Mouse (Mus musculus) ES-E14 (cell line): ENCODE data around the gene Ccdc9.

Source experiments
- CHD2 ChIP-seq: IDR thresholded peaks from 2 replicates; pipeline ENCODE4 v1.6.1; 2014; ENCODE audit warnings: mild to moderate bottlenecking, low read depth, low read length, inconsistent platforms
- HCFC1 ChIP-seq: IDR thresholded peaks from 2 replicates; pipeline ENCODE4 v1.6.1; 2012; ENCODE audit warnings: low read length, inconsistent platforms, borderline replicate concordance; ENCODE audit not compliant: insufficient read depth
- ZC3H11A ChIP-seq: IDR thresholded peaks from 2 replicates; pipeline ENCODE4 v1.6.1; 2012; ENCODE audit warnings: low read depth, mild to moderate bottlenecking, inconsistent platforms, low read length, borderline replicate concordance
- ZNF384 ChIP-seq: IDR thresholded peaks from 2 replicates; pipeline ENCODE4 v1.6.1; 2012; ENCODE audit warnings: low read depth, low read length, inconsistent platforms

DNA sequence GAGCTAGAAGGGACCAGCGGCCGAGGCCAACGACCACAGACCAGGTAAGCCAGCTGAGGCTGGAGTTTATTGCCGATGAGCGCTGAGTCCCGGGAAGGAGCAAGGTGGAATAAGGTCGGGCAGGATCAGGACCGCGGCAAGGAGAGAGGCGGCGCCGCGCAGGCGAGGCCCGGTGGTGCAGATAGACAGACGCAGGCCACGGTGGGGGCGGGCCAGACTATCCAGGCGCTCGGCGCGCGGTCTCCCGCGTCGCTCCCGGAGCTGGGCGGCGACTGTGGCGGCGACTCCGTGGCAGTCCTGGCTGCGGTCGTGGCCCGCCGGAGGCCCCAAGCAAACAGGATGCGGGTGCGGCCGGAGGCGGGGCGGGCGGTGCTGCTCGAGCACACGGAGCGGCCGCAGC, 13.9 kb downstream of the Ccdc9 start:
- no peak for TF ChIP-seq CHD2
- no peak for TF ChIP-seq ZNF384
- no peak for TF ChIP-seq ZC3H11A
- 0 out of 2 replicates have a peak, but pooled peaks have one; percentile 9 for TF ChIP-seq HCFC1
